Mouse (Mus musculus) lung, postnatal 0 days (tissue): ENCODE data around the gene Tmem44. TPM values are rescaled to one million over a fixed set of nuclear protein-coding genes. Genes with fewer than 3 reads are reported as not detected.

Source experiments
- ATAC-seq: fragments of 200-750 bp; cut with Nextera tagmentation; 2 replicates; pipeline ENCODE4 v1.8.0; 2017; ENCODE audit warnings: moderate library complexity
- DNase-seq: peaks from one replicate; pipeline ENCODE4 v3.0.0-alpha.2; 2016; ENCODE audit warnings: low spot score
- H3K27ac ChIP-seq: fragments of 300-500 bp; sonication (generic); 2 replicates; pipeline ENCODE4 v1.5.1; 2014; ENCODE audit warnings: antibody characterized with exemption, mild to moderate bottlenecking, low read length, mixed read lengths
- H3K27me3 ChIP-seq: fragments of 300-500 bp; sonication (generic); replicated peaks from 2 replicates; pipeline ENCODE4 v1.6.1; 2014; ENCODE audit warnings: low read length, mixed read lengths; ENCODE audit not compliant: insufficient read depth
- H3K36me3 ChIP-seq: fragments of 300-500 bp; sonication (generic); 2 replicates; pipeline ENCODE4 v1.6.1; 2014; ENCODE audit warnings: low read length, mixed read lengths; ENCODE audit not compliant: insufficient read depth
- H3K4me1 ChIP-seq: fragments of 300-500 bp; sonication (generic); 2 replicates; pipeline ENCODE4 v1.6.1; 2014; ENCODE audit warnings: antibody characterized with exemption, low read depth, low read length, mixed read lengths; ENCODE audit not compliant: insufficient read depth
- H3K4me2 ChIP-seq: fragments of 300-500 bp; sonication (generic); replicated peaks from 2 replicates; pipeline ENCODE4 v1.6.1; 2014; ENCODE audit warnings: low read depth, mild to moderate bottlenecking, low read length, moderate library complexity, mixed read lengths
- H3K4me3 ChIP-seq: fragments of 300-500 bp; sonication (generic); 2 replicates; pipeline ENCODE4 v1.5.1; 2014; ENCODE audit warnings: low read depth, low read length
- H3K9ac ChIP-seq: fragments of 300-500 bp; sonication (generic); replicated peaks from 2 replicates; pipeline ENCODE4 v1.6.1; 2014; ENCODE audit warnings: low read depth, mild to moderate bottlenecking
- H3K9me3 ChIP-seq: fragments of 300-500 bp; sonication (generic); 2 replicates; pipeline ENCODE4 v1.6.1; 2016; ENCODE audit warnings: low read length, mixed read lengths
- CTCF ChIP-seq: IDR thresholded peaks from 2 replicates; pipeline ENCODE4 v1.5.1; 2016; ENCODE audit warnings: antibody characterized with exemption, mild to moderate bottlenecking
- EP300 ChIP-seq: IDR thresholded peaks from 2 replicates; pipeline ENCODE4 v1.6.1; 2016; ENCODE audit warnings: antibody characterized with exemption, mild to moderate bottlenecking, control low read depth
- WGBS: fragments of 180-500 bp; shearing (Covaris S2); extraction: QIAGEN DNeasy Blood & Tissue Kit; methylation state at CpG from one replicate; pipeline ENCODE4 v1.1.7; 2014; 5-methylcytosine and 5-hydroxymethylcytosine counted together
- polyA plus RNA-seq: library from polyadenylated mRNA; unstranded; fragments of >200 nt; fragmentation: Nextera tagmentation; extraction: Ambion mirVana; gene quantifications from 2 replicates; pipeline ENCODE4 v1.2.1, GENCODE M21; 2015

Gene Tmem44
- polyA plus RNA-seq, 1 experiment from 2014 or later = 17.9 TPM

- DNase-seq (no peak), ATAC-seq (no peak)
- Histone ChIP-seq H3K4me2 (no peak overlapping the region), H3K9ac (no peak overlapping the region), H3K27ac (no peak overlapping the region), H3K9me3 (no peaks in the 10 kb centered on the region), H3K4me3 (no peak overlapping the region), H3K36me3 (no peaks in the 10 kb centered on the region), H3K27me3 (no peaks in the 10 kb centered on the region), H3K4me1 (no peaks in the 10 kb centered on the region)
- WGBS = 64% methylated on average over 4 of the region's 4 CpGs
- no peak for TF ChIP-seq EP300
- no peak for TF ChIP-seq CTCF
Measured at GRCm38 (mm10) chr16:30533592-30533991, 17.1 kb downstream of the Tmem44 start.

GRCm38 (mm10) chr16:30532929-30533328 lies 17.7 kb downstream of the Tmem44 start:
- TF ChIP-seq CTCF = no peak
- TF ChIP-seq EP300 = no peak
- no peak overlapping the region for H3K27ac ChIP-seq
- no peaks in the 10 kb centered on the region for H3K36me3 ChIP-seq
- H3K9ac ChIP-seq = no peak overlapping the region
- H3K4me2 ChIP-seq = no peak overlapping the region
- H3K9me3 ChIP-seq = no peaks in the 10 kb centered on the region
- 38% methylated on average over 1 of the region's 1 CpGs for WGBS
- ATAC-seq (peak; percentile 44; the same call in 1 of the 2 replicates), DNase-seq (peak; percentile 48)
- H3K4me3 ChIP-seq = no peak overlapping the region
- H3K4me1 ChIP-seq = no peaks in the 10 kb centered on the region
- H3K27me3 ChIP-seq = no peaks in the 10 kb centered on the region

GRCm38 (mm10) chr16:30531761-30532406 lies 18.8 kb downstream of the Tmem44 start:
- H3K27ac ChIP-seq = no peak overlapping the region
- H3K9me3 ChIP-seq = no peaks in the 10 kb centered on the region

GRCm38 (mm10) chr16:30530815-30531214 lies 19.8 kb downstream of the Tmem44 start:
- 55% methylated on average over 4 of the region's 4 CpGs for WGBS
- ATAC-seq = no peak
- DNase-seq = peak; percentile 65
- no peak overlapping the region for H3K4me3 ChIP-seq
- H3K4me1 ChIP-seq = no peaks in the 10 kb centered on the region
- H3K27ac ChIP-seq = no peak overlapping the region
- no peak overlapping the region for H3K9ac ChIP-seq
- TF ChIP-seq EP300 = no peak
- peak; percentile 70 for TF ChIP-seq CTCF
- H3K27me3 ChIP-seq = no peaks in the 10 kb centered on the region
- H3K4me2 ChIP-seq = no peak overlapping the region
- H3K9me3 ChIP-seq = no peaks in the 10 kb centered on the region
- H3K36me3 ChIP-seq = no peaks in the 10 kb centered on the region

More at GRCm38 (mm10) chr16:30531761-30532406, 18.8 kb downstream of the Tmem44 start:
- Histone ChIP-seq H3K4me2 (no peak overlapping the region), H3K27me3 (no peaks in the 10 kb centered on the region), H3K36me3 (no peaks in the 10 kb centered on the region), H3K4me1 (no peaks in the 10 kb centered on the region), H3K9ac (no peak overlapping the region), H3K4me3 (no peak overlapping the region)
- peak; percentile 56 for ATAC-seq
- 26% methylated on average over 20 of the region's 20 CpGs for WGBS
- TF ChIP-seq EP300 (no peak), CTCF (peak; percentile 95)
- DNase-seq = peak; percentile 48

GRCm38 (mm10) chr16:30528386-30528785 lies 22.3 kb downstream of the Tmem44 start:
- H3K4me1 ChIP-seq = no peaks in the 10 kb centered on the region
- no peak for ATAC-seq
- no peak overlapping the region for H3K27ac ChIP-seq
- no peaks in the 10 kb centered on the region for H3K9me3 ChIP-seq
- WGBS = 76% methylated on average over 8 of the region's 8 CpGs
- H3K9ac ChIP-seq = no peak overlapping the region
- H3K36me3 ChIP-seq = no peaks in the 10 kb centered on the region
- DNase-seq = no peak
- TF ChIP-seq CTCF (no peak), EP300 (no peak)
- no peak overlapping the region for H3K4me2 ChIP-seq
- no peaks in the 10 kb centered on the region for H3K27me3 ChIP-seq
- no peak overlapping the region for H3K4me3 ChIP-seq

GRCm38 (mm10) chr16:30527889-30528288 lies 22.8 kb downstream of the Tmem44 start:
- Histone ChIP-seq H3K27ac (no peak overlapping the region), H3K4me3 (no peak overlapping the region), H3K36me3 (no peaks in the 10 kb centered on the region), H3K4me2 (no peak overlapping the region), H3K9me3 (no peaks in the 10 kb centered on the region), H3K4me1 (no peaks in the 10 kb centered on the region), H3K27me3 (no peaks in the 10 kb centered on the region), H3K9ac (no peak overlapping the region)
- TF ChIP-seq EP300 = no peak
- TF ChIP-seq CTCF = no peak
- 61% methylated on average over 2 of the region's 2 CpGs for WGBS
- ATAC-seq (no peak), DNase-seq (no peak)
